Mouse (Mus musculus): ENCODE results near the gene Fxyd4. TPM values are rescaled to one million over a fixed set of nuclear protein-coding genes. Genes with fewer than 3 reads are reported as not detected.

Gene Fxyd4
- polyA plus RNA-seq, 1 experiment from 2014 or later, result 81.2 TPM

Small RNA genes lying within 50 kb of the gene (microRNA-seq; reads per million reads assigned to microRNA genes)
- gene Gm25535, result not detected

Other genes starting within 250 kb of the Fxyd4 start
- 99.7 and 102 TPM in 2 replicates for gene Zfp637, start 96.5 kb downstream of the Fxyd4 start, polyA plus RNA-seq (2015; fragmentation: Nextera tagmentation; extraction: Ambion mirVana)
- 9.4 and 12.7 TPM in 2 replicates for gene Zfp239, start 75.6 kb downstream of the Fxyd4 start, polyA plus RNA-seq (2015; fragmentation: Nextera tagmentation; extraction: Ambion mirVana)
- gene Hnrnpf, start 37.4 kb downstream of the Fxyd4 start, polyA plus RNA-seq (2015; fragmentation: Nextera tagmentation; extraction: Ambion mirVana), result 748 and 781 TPM in 2 replicates
- gene Rasgef1a, start 73.7 kb upstream of the Fxyd4 start, polyA plus RNA-seq (2015; fragmentation: Nextera tagmentation; extraction: Ambion mirVana), result 0.76 and 1.0 TPM in 2 replicates
- 16.2 and 16.3 TPM in 2 replicates for gene Csgalnact2, start 201.4 kb upstream of the Fxyd4 start, polyA plus RNA-seq (2015; fragmentation: Nextera tagmentation; extraction: Ambion mirVana)